Mouse (Mus musculus) urinary bladder, postnatal 4 days (tissue): ENCODE data around the gene Olfr1241.

Source experiments
- DNase-seq, 2 experiments: peaks; one replicate each; pipeline ENCODE4 v3.0.0; 2021 to 2022; ENCODE audit warnings: low spot score in 2 of 2

Gene Olfr1241

GRCm38 (mm10) chr2:89487026-89487425 is at the start of gene Olfr1241:
Gene Olfr1241, minus strand, starts transcription at chr2:89487126.
- DNase-seq, result no peak

DNA sequence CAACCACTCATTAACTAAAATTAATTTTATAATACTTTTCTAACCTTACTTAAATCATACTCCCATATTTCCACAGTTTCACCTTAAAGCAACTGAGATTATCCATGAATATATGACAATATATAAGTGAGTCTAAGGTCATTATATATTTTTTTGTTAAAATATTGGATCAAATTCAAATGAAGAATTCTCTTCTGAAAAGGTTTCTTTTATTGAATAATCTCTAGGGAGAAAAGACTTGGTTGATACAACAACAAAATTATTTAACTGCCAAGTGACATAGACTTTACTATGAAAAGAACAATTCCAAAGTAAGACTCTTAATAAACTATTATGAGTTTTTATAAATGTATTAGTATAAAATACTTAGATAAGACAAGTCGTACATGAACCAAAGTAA is 44.5 kb upstream of the Olfr1241 start, which contains the start of gene Olfr1243:
Gene Olfr1243, minus strand, starts transcription at position 101 of the 400 bp plus-strand sequence.
- no peak for DNase-seq

DNA sequence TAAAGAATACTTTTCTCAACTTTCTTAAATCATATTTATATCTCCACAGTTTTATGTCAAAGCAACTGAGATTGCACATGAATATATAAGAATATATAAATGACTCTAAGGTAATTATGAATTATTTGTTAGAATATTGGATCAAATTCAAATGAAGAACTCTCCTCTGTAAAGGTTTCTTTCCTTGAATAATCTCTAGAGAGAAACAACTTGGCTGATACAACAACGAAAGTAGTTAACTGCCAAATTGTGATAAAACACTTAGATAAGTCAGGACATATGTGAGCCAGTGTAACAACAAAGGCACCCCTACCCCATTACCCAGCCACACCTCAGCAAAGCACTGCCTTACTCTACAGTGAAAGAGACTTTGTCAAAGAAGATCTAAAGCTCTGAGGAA is 11.3 kb upstream of the Olfr1241 start, which contains the start of gene Olfr1242:
Gene Olfr1242, minus strand, starts transcription at position 101 of the 400 bp plus-strand sequence.
- no peak for DNase-seq

DNA sequence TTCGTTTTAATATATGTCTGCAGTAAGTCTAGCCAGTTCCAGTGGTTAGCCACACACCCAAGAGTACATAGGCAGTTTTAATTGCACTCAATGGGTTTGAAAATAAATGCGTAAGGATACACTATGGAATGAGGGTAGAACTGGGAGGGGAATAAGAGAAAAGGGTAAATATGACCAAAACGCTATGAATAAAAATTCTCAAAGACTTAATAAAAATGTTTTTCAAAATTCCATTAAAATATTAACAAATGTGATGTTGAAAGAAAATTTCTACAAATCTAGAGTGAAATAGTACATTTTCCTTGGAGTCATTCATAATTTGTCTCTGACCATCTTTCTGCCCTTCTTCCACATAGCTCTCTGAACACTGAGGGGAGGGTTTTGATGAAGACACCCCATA is 44.0 kb downstream of the Olfr1241 start, which contains the start of gene Olfr1240:
Gene Olfr1240, minus strand, starts transcription at position 101 of the 400 bp plus-strand sequence.
- DNase-seq, result no peak
